Mouse (Mus musculus) G1E (cell line): ENCODE measurements around the gene 1700034J05Rik.

Experiments
- CTCF ChIP-seq: IDR thresholded peaks from 2 replicates; pipeline ENCODE4 v1.5.1; 2012; ENCODE audit warnings: low read depth, low read length, inconsistent platforms, mixed read lengths
- GATA1 ChIP-seq: IDR thresholded peaks from 2 replicates; pipeline ENCODE4 v1.6.1; 2012; ENCODE audit warnings: borderline replicate concordance, low read length, inconsistent platforms, mixed read lengths
- TAL1 ChIP-seq: conservative IDR thresholded peaks from 2 replicates; pipeline ENCODE4 v1.6.1; 2012; ENCODE audit warnings: low read depth, low read length, inconsistent platforms, mixed read lengths

GRCm38 (mm10) chr6:146963396-146964150, 9.4 kb upstream of the 1700034J05Rik start:
- TF ChIP-seq CTCF (no peak), GATA1 (no peak), TAL1 (no peak)
